Mouse (Mus musculus): ENCODE results near the gene Nrn1l. TPM values are rescaled to one million over a fixed set of nuclear protein-coding genes. Genes with fewer than 3 reads are reported as not detected.

Nrn1l gene
- polyA plus RNA-seq, 1 experiment from 2014 or later = 0.66 TPM

- H3K36me3 ChIP-seq (ENCODE audit: insufficient read depth, low read length) = peaks cover 10% of the 10 kb centered on the region; the same call in 1 of the 2 replicates
- 88% methylated on average over 3 of the region's 3 CpGs for WGBS
- TF ChIP-seq CTCF (IDR thresholded peaks at IDR 0.05; ENCODE audit: low read depth) = no peak
- no peak overlapping the region for H3K4me3 ChIP-seq (replicated peaks; ENCODE audit: low read depth, low read length)
- no peaks in the 10 kb centered on the region for H3K4me1 ChIP-seq (replicated peaks; ENCODE audit: insufficient read depth, low read length)
- DNase-seq (ENCODE audit: low spot score) (no peak), ATAC-seq (replicated peaks; ENCODE audit: low FRiP score, low read depth) (no peak)
- H3K9ac ChIP-seq (ENCODE audit: low read depth, low read length) = no peak overlapping the region
- H3K4me2 ChIP-seq (ENCODE audit: low read length) = no peak overlapping the region
- no peak overlapping the region for H3K27ac ChIP-seq
- H3K9me3 ChIP-seq (replicated peaks; ENCODE audit: low read length) = no peaks in the 10 kb centered on the region
- H3K27me3 ChIP-seq (ENCODE audit: insufficient read depth, low read length) = no peaks in the 10 kb centered on the region
These were observed 26.0 kb downstream of the Nrn1l start for GRCm38 (mm10) chr8:105919390-105919789.

DNA sequence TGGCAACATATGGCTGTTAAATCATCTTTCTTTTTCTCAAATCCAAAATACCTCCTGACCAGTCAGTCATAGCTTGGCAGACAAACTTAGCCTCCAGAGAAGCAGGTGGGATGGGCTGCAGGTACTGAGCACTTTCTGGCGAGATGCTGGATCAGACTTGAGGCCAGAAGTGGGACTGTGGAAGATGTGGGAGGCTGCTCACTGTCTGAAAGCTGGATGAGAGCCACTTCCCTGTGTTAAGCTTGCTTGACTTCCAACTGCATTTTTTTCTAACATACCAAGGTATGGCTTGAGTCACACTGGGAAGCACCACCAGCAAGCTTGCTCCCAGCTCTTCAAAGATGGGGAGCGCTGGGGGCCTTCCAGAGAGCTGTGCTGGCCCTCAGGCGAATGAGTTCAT is 31.8 kb downstream of the Nrn1l start:
- ATAC-seq (replicated peaks; ENCODE audit: low FRiP score, low read depth) (no peak), DNase-seq (ENCODE audit: low spot score) (no peak)
- Histone ChIP-seq H3K4me2 (ENCODE audit: low read length) (no peak overlapping the region), H3K27me3 (ENCODE audit: insufficient read depth, low read length) (no peaks in the 10 kb centered on the region), H3K9ac (ENCODE audit: low read depth, low read length) (no peak overlapping the region), H3K4me1 (replicated peaks; ENCODE audit: insufficient read depth, low read length) (no peaks in the 10 kb centered on the region), H3K4me3 (replicated peaks; ENCODE audit: low read depth, low read length) (no peak overlapping the region), H3K27ac (no peak overlapping the region), H3K9me3 (replicated peaks; ENCODE audit: low read length) (no peaks in the 10 kb centered on the region), H3K36me3 (ENCODE audit: insufficient read depth, low read length) (peaks cover 14% of the 10 kb centered on the region; the same call in 1 of the 2 replicates)
- TF ChIP-seq CTCF (IDR thresholded peaks at IDR 0.05; ENCODE audit: low read depth) = no peak
- WGBS = 68% methylated on average over 3 of the region's 3 CpGs

DNA sequence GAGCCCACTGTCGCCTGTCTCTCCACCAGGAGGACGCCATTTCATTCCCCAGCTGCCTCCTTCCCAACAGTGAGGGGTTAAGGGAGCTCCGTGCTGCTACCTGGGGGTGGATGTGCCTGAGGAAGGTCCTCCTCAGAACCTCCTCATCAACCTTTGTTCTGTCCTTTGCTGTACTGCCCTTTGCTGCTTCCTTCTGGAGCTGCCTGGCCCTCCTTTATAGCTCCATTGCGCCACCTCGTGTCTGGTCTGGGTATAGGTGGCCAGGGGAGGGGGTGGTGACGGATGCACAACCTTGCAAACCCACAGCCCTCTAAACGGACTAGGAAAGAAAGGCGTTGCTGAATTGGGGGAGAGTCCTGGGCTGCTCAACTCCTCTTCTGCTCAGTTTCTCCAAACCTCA is 37.2 kb downstream of the Nrn1l start:
- peak; percentile 84 for DNase-seq (ENCODE audit: low spot score)
- no peak overlapping the region for H3K4me3 ChIP-seq (replicated peaks; ENCODE audit: low read depth, low read length)

GRCm38 (mm10) chr8:105931271-105931670 is 37.9 kb downstream of the Nrn1l start:
- Histone ChIP-seq H3K9me3 (replicated peaks; ENCODE audit: low read length) (no peaks in the 10 kb centered on the region), H3K4me2 (ENCODE audit: low read length) (no peak overlapping the region), H3K27ac (no peak overlapping the region), H3K4me1 (replicated peaks; ENCODE audit: insufficient read depth, low read length) (peaks cover 4% of the 10 kb centered on the region; the same call in 1 of the 2 replicates), H3K9ac (ENCODE audit: low read depth, low read length) (no peak overlapping the region), H3K36me3 (ENCODE audit: insufficient read depth, low read length) (peaks cover 22% of the 10 kb centered on the region), H3K4me3 (replicated peaks; ENCODE audit: low read depth, low read length) (no peak overlapping the region), H3K27me3 (ENCODE audit: insufficient read depth, low read length) (no peaks in the 10 kb centered on the region)
- TF ChIP-seq CTCF (IDR thresholded peaks at IDR 0.05; ENCODE audit: low read depth) = no peak
- DNase-seq (ENCODE audit: low spot score) (no peak), ATAC-seq (replicated peaks; ENCODE audit: low FRiP score, low read depth) (no peak)
- WGBS = 95% methylated on average over 3 of the region's 3 CpGs

More for the DNA sequence above, 37.2 kb downstream of the Nrn1l start:
- Histone ChIP-seq H3K4me2 (ENCODE audit: low read length) (no peak overlapping the region), H3K9me3 (replicated peaks; ENCODE audit: low read length) (no peaks in the 10 kb centered on the region), H3K27ac (no peak overlapping the region), H3K9ac (ENCODE audit: low read depth, low read length) (no peak overlapping the region), H3K27me3 (ENCODE audit: insufficient read depth, low read length) (no peaks in the 10 kb centered on the region), H3K36me3 (ENCODE audit: insufficient read depth, low read length) (peaks cover 22% of the 10 kb centered on the region), H3K4me1 (replicated peaks; ENCODE audit: insufficient read depth, low read length) (no peaks in the 10 kb centered on the region)
- WGBS = 20% methylated on average over 8 of the region's 8 CpGs
- peak; percentile 94 for TF ChIP-seq CTCF (IDR thresholded peaks at IDR 0.05; ENCODE audit: low read depth)
- peak; percentile 45 for ATAC-seq (replicated peaks; ENCODE audit: low FRiP score, low read depth)

- Histone ChIP-seq H3K4me2 (ENCODE audit: low read length) (no peak overlapping the region), H3K27ac (no peak overlapping the region), H3K4me3 (replicated peaks; ENCODE audit: low read depth, low read length) (no peak overlapping the region), H3K4me1 (replicated peaks; ENCODE audit: insufficient read depth, low read length) (peaks cover 8% of the 10 kb centered on the region; the same call in 1 of the 2 replicates), H3K9ac (ENCODE audit: low read depth, low read length) (no peak overlapping the region), H3K36me3 (ENCODE audit: insufficient read depth, low read length) (peaks cover 18% of the 10 kb centered on the region), H3K9me3 (replicated peaks; ENCODE audit: low read length) (no peaks in the 10 kb centered on the region), H3K27me3 (ENCODE audit: insufficient read depth, low read length) (no peaks in the 10 kb centered on the region)
- WGBS = 87% methylated on average over 11 of the region's 11 CpGs
- DNase-seq (ENCODE audit: low spot score) (no peak), ATAC-seq (replicated peaks; ENCODE audit: low FRiP score, low read depth) (no peak)
- TF ChIP-seq CTCF (IDR thresholded peaks at IDR 0.05; ENCODE audit: low read depth) = no peak
These were observed 39.2 kb downstream of the Nrn1l start for GRCm38 (mm10) chr8:105932525-105932924.

DNA sequence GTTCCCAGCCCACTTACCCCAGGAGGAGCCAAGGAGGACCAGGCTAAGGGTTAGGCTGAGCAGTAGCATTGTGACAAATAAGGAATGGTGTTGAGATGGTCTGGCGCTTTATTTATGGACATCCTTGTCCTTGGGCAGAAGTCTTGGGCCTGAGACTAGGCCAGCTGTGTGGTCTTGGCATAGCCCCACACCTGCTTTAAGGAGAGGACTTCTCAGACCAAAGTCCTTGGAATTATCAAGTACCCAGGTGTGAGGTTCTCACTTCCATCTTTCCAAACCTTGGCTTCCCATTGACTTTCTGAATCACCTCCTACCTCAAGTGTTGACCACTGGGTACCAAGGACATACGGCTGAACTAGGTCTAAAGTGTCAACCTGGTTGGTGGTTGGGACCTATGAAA is 40.4 kb downstream of the Nrn1l start, which contains the start of gene Ctrl:
TSS of gene Ctrl (minus strand) at position 101 of the 400 bp plus-strand sequence.
- 94% methylated on average over 2 of the region's 2 CpGs for WGBS
- Histone ChIP-seq H3K27ac (no peak within 1 kb of the TSS), H3K4me3 (replicated peaks; ENCODE audit: low read depth, low read length) (no peak within 1 kb of the TSS), H3K4me1 (replicated peaks; ENCODE audit: insufficient read depth, low read length) (peaks cover 8% of the 10 kb centered on the region; the same call in 1 of the 2 replicates), H3K27me3 (ENCODE audit: insufficient read depth, low read length) (no peaks in the 10 kb centered on the region), H3K9ac (ENCODE audit: low read depth, low read length) (no peak within 1 kb of the TSS), H3K9me3 (replicated peaks; ENCODE audit: low read length) (no peaks in the 10 kb centered on the region), H3K4me2 (ENCODE audit: low read length) (no peak within 1 kb of the TSS), H3K36me3 (ENCODE audit: insufficient read depth, low read length) (peaks cover 18% of the 10 kb centered on the region)
- no peak for TF ChIP-seq CTCF (IDR thresholded peaks at IDR 0.05; ENCODE audit: low read depth)
- ATAC-seq (replicated peaks; ENCODE audit: low FRiP score, low read depth) (no peak), DNase-seq (ENCODE audit: low spot score) (no peak)

DNA sequence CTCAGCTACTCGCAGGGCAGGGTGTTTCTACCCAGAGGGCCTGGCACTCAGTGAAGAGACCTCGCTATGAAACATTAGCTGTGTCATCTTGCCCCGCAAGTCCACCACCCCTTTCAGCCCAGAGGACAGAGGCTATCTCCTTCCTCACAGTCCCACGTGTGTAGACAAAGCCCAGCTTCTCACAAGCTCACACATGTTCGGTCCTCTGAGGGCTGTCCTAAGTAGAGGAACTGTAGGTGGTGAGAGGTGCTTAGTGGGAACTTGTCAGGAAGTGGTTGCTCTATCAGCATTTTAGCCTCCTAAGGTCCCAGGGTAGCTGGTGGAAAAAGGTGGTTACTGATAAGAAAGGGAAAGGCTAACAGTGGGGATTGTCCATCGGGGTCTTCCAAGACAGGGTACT is 41.7 kb downstream of the Nrn1l start:
- 85% methylated on average over 6 of the region's 6 CpGs for WGBS

More for the DNA sequence above, 41.7 kb downstream of the Nrn1l start:
- Histone ChIP-seq H3K4me3 (replicated peaks; ENCODE audit: low read depth, low read length) (no peak overlapping the region), H3K4me1 (replicated peaks; ENCODE audit: insufficient read depth, low read length) (peaks cover 8% of the 10 kb centered on the region; the same call in 1 of the 2 replicates), H3K9ac (ENCODE audit: low read depth, low read length) (no peak overlapping the region), H3K4me2 (ENCODE audit: low read length) (no peak overlapping the region), H3K27ac (no peak overlapping the region), H3K27me3 (ENCODE audit: insufficient read depth, low read length) (no peaks in the 10 kb centered on the region), H3K36me3 (ENCODE audit: insufficient read depth, low read length) (peaks cover 13% of the 10 kb centered on the region), H3K9me3 (replicated peaks; ENCODE audit: low read length) (no peaks in the 10 kb centered on the region)
- ATAC-seq (replicated peaks; ENCODE audit: low FRiP score, low read depth) (no peak), DNase-seq (ENCODE audit: low spot score) (no peak)
- no peak for TF ChIP-seq CTCF (IDR thresholded peaks at IDR 0.05; ENCODE audit: low read depth)
